27 mouse cellular contexts compared by ENCODE assay signal in genomic region chr7:44413307-44413706, GRCm38 (mm10). TPM values are rescaled to one million over a fixed set of nuclear protein-coding genes. Genes with fewer than 3 reads are reported as not detected.
DNase-seq lines count a peak whose midpoint lies in the region; ATAC-seq and TF ChIP-seq lines count a peak whose summit lies in the region.
"Had no signal": no experiment of that assay in that cellular context is flagged by ENCODE, and none has a peak within 500 bp of the region (broad histone marks: within the 10 kb centered on the region; RNA-seq: fewer than 3 reads in every experiment).

No protein-coding gene starts in this region.

- peak; percentile 83 for DNase-seq in lung, embryonic 14.5 days
- no peak for DNase-seq in lung, adult 2 months
- DNase-seq in lung, postnatal 10 days, result peak; percentile 71
- peak; percentile 72 for DNase-seq in lung, postnatal 36 days
- no peak for DNase-seq in cerebellum, adult 9-10 months
- no peak for DNase-seq in adrenal gland, postnatal 25 days
- DNase-seq: adrenal gland, postnatal 10 days; B cell, adult 2 months; cerebellum, adult 11 months; cerebellum, adult 2 months; cerebellum, postnatal 10 days; gastrocnemius, postnatal 10 days; heart, adult 11 months had no signal

- no peaks in the 10 kb centered on the region for H3K27me3 ChIP-seq in lung, embryonic 14.5 days (ENCODE audit: insufficient read depth, low read length)
- H3K27me3 ChIP-seq: forebrain, embryonic 13.5 days; hindbrain, embryonic 15.5 days had no signal

- TF ChIP-seq CTCF in lung, embryonic 14.5 days (IDR thresholded peaks at IDR 0.05; ENCODE audit: low read depth), result no peak
- TF ChIP-seq CTCF in lung, adult 2 months (IDR thresholded peaks at IDR 0.05; ENCODE audit: insufficient read depth, low read length), result no peak

- H3K4me1 ChIP-seq in lung, embryonic 14.5 days (ENCODE audit: insufficient read depth), result no peaks in the 10 kb centered on the region
- H3K4me1 ChIP-seq in lung, adult 2 months (ENCODE audit: control insufficient read depth, insufficient read depth, low read length), result no peaks in the 10 kb centered on the region
- H3K4me1 ChIP-seq: forebrain, embryonic 10.5 days; forebrain, embryonic 13.5 days; hindbrain, embryonic 12.5 days; hindbrain, embryonic 15.5 days had no signal

- no peak overlapping the region for H3K9ac ChIP-seq in lung, embryonic 14.5 days
- H3K9ac ChIP-seq: forebrain, embryonic 13.5 days; hindbrain, embryonic 12.5 days; hindbrain, embryonic 15.5 days had no signal

- no peak overlapping the region for H3K4me2 ChIP-seq in lung, embryonic 14.5 days
- H3K4me2 ChIP-seq: forebrain, embryonic 13.5 days; heart, embryonic 11.5 days; hindbrain, embryonic 12.5 days; hindbrain, embryonic 15.5 days had no signal

- TF ChIP-seq POLR2A in lung, adult 2 months (IDR thresholded peaks at IDR 0.05; ENCODE audit: borderline replicate concordance, extremely low read depth, low read depth, low read length), result no peak

- 54% methylated on average over 6 of the region's 6 CpGs for WGBS in lung, embryonic 14.5 days
- WGBS in lung, adult 2 months, result 61% methylated on average over 6 of the region's 6 CpGs

- no peak overlapping the region for H3K4me3 ChIP-seq in lung, embryonic 14.5 days (ENCODE audit: low read depth, low read length)
- no peak overlapping the region for H3K4me3 ChIP-seq in lung, adult 2 months (replicated peaks; ENCODE audit: extremely low read depth, low read depth, low read length)
- H3K4me3 ChIP-seq: forebrain, embryonic 10.5 days; forebrain, embryonic 13.5 days; hindbrain, embryonic 12.5 days; hindbrain, embryonic 15.5 days had no signal

- H3K27ac ChIP-seq in lung, embryonic 14.5 days (ENCODE audit: low read depth), result no peak overlapping the region
- H3K27ac ChIP-seq: forebrain, embryonic 10.5 days; forebrain, embryonic 13.5 days; hindbrain, embryonic 12.5 days; hindbrain, embryonic 15.5 days had no signal

- ATAC-seq in lung, embryonic 14.5 days (ENCODE audit: insufficient read depth), result peak; percentile 84
- ATAC-seq: forebrain, embryonic 13.5 days; forebrain, embryonic 16.5 days; Patski had no signal

- H3K9me3 ChIP-seq in lung, embryonic 14.5 days (ENCODE audit: low read depth, low read length), result no peaks in the 10 kb centered on the region
- H3K9me3 ChIP-seq: forebrain, embryonic 10.5 days; forebrain, embryonic 13.5 days; G1E; hindbrain, embryonic 12.5 days; hindbrain, embryonic 15.5 days had no signal

- H3K36me3 ChIP-seq in lung, embryonic 14.5 days (ENCODE audit: insufficient read depth), result no peaks in the 10 kb centered on the region
- H3K36me3 ChIP-seq: forebrain, embryonic 10.5 days; G1E; hindbrain, embryonic 12.5 days; hindbrain, embryonic 15.5 days had no signal

RNA-seq across cellular contexts. Expression of gene Lrrc4b, which starts 15.5 kb away (rescaled TPM):
- 1.5 TPM in 2 replicates for polyA plus RNA-seq in lung, embryonic 14.5 days (2014; fragmentation: Nextera tagmentation; extraction: Ambion mirVana)
- polyA plus RNA-seq in lung, adult 2 months (2012; rRNA removed), result 4.5 and 4.9 TPM in 2 replicates
- 4.3 and 5.8 TPM in 2 replicates for total RNA-seq in adrenal gland, postnatal 25 days (2021)
- total RNA-seq: hematopoietic stem cell, adult 5-6 weeks had no signal
- polyA plus RNA-seq: G1E had no signal

RNA-seq across cellular contexts. Expression of gene 1700008O03Rik, which starts 27.7 kb away (rescaled TPM):
- 0.71 and 1.2 TPM in 2 replicates for polyA plus RNA-seq in lung, embryonic 14.5 days (2014; fragmentation: Nextera tagmentation; extraction: Ambion mirVana)
- polyA plus RNA-seq in lung, adult 2 months (2012; rRNA removed), result 0.98 and 1.2 TPM in 2 replicates
- total RNA-seq in adrenal gland, postnatal 25 days (2021), result 2.3 TPM in 1 of 2 replicates, not detected in the other
- total RNA-seq: gastrocnemius, postnatal 10 days; gastrocnemius, postnatal 4 days had no signal

RNA-seq across cellular contexts. Expression of gene Syt3, which starts 29.4 kb away (rescaled TPM):
- 2.0 and 2.9 TPM in 2 replicates for polyA plus RNA-seq in lung, embryonic 14.5 days (2014; fragmentation: Nextera tagmentation; extraction: Ambion mirVana)
- 2.8 and 3.1 TPM in 2 replicates for polyA plus RNA-seq in lung, adult 2 months (2012; rRNA removed)
- total RNA-seq in adrenal gland, postnatal 25 days (2021), result 4.1 and 5.7 TPM in 2 replicates
- total RNA-seq: G1E had no signal

RNA-seq across cellular contexts. Expression of gene Aspdh, which starts 51.9 kb away (rescaled TPM):
- 0.28 TPM in 1 of 2 replicates, not detected in the other for polyA plus RNA-seq in lung, embryonic 14.5 days (2014; fragmentation: Nextera tagmentation; extraction: Ambion mirVana)
- 0.24 and 0.50 TPM in 2 replicates for polyA plus RNA-seq in lung, adult 2 months (2012; rRNA removed)
- 0.61 and 1.9 TPM in 2 replicates for total RNA-seq in adrenal gland, postnatal 25 days (2021)
- total RNA-seq: adrenal gland, adult 18-20 months; CH12.LX; G1E; gastrocnemius, adult 18-20 months; gastrocnemius, postnatal 10 days; gastrocnemius, postnatal 4 days; hematopoietic stem cell, adult 5-6 weeks had no signal
- polyA plus RNA-seq: embryonic facial prominence, embryonic 11.5 days; G1E; Patski had no signal

RNA-seq across cellular contexts. Expression of gene Josd2, which starts 54.5 kb away (rescaled TPM):
- polyA plus RNA-seq in lung, embryonic 14.5 days (2014; fragmentation: Nextera tagmentation; extraction: Ambion mirVana), result 82.7 and 87.6 TPM in 2 replicates
- 164 and 175 TPM in 2 replicates for polyA plus RNA-seq in lung, adult 2 months (2012; rRNA removed)
- total RNA-seq in adrenal gland, postnatal 25 days (2021), result 43.9 and 49.2 TPM in 2 replicates

Comparison
In these comparisons a context has a peak if more than half of its experiments do, and no peak if none do; other contexts are left out.
1. DNase-seq: peak in lung, embryonic 14.5 days (single experiment), lung, postnatal 10 days (single experiment) and lung, postnatal 36 days (single experiment); none in lung, adult 2 months (single experiment), cerebellum, adult 9-10 months (single experiment) and adrenal gland, postnatal 25 days (single experiment).